Mouse (Mus musculus): ENCODE data around the gene Gm7942. TPM values are rescaled to one million over a fixed set of nuclear protein-coding genes. Genes with fewer than 3 reads are reported as not detected.
"Not testable (repeated sequence)": the region's sequence is repeated elsewhere in the genome, so short reads cannot be mapped to it uniquely, and the experiment has no call there.

Gene Gm7942
- not detected for total RNA-seq (2021)

- DNase-seq (ENCODE audit: low spot score in 2 of 2); intact Hi-C loops (cut with DNase I): not testable (repeated sequence)
Observed at GRCm38 (mm10) chr5:95106638-95107037, at the start of gene Gm7942. Gene Gm7942 (plus strand): TSS chr5:95106938.

Other genes with a start within 250 kb of the Gm7942 start
- gene Gm3183, start 241.5 kb upstream of the Gm7942 start, total RNA-seq (2021) = not detected
- gene Gm6367, start 118.3 kb upstream of the Gm7942 start, total RNA-seq (2021) = not detected
- gene Gm16513, start 75.7 kb downstream of the Gm7942 start, total RNA-seq (2021) = not detected
- gene Gm10424, start 165.8 kb downstream of the Gm7942 start, total RNA-seq (2021) = not detected
- not detected for gene Gm3259, start 199.0 kb downstream of the Gm7942 start, total RNA-seq (2021)

All from left cerebral cortex, postnatal 36 days (tissue).